Mouse (Mus musculus): ENCODE results near the gene Rbfox3.

Gene Rbfox3

GRCm38 (mm10) chr11:118443201-118443970, 468.0 kb downstream of the Rbfox3 start:
- no peak for DNase-seq (ENCODE audit: low read depth, low spot score)

- DNase-seq (ENCODE audit: low read depth, low spot score): no peak
Measured at GRCm38 (mm10) chr11:118442691-118443090, 468.7 kb downstream of the Rbfox3 start.
